Mouse (Mus musculus) neural tube, embryonic 11.5 days (tissue): Measurements from ENCODE around the gene Kcne1. TPM values are rescaled to one million over a fixed set of nuclear protein-coding genes. Genes with fewer than 3 reads are reported as not detected.
A peak's percentile ranks its signal among the peaks of the same experiment; 100 is the strongest.

ENCODE experiments used
- ATAC-seq: fragments of 200-750 bp; cut with Nextera tagmentation; 2 replicates; pipeline ENCODE4 v1.8.0; 2017; ENCODE audit warnings: moderate number of reproducible peaks, mild to moderate bottlenecking, moderate TSS enrichment, moderate library complexity; ENCODE audit not compliant: insufficient read depth, low FRiP score, low TSS enrichment
- DNase-seq: peaks from one replicate; pipeline ENCODE4 v3.0.0-alpha.2; 2015; ENCODE audit warnings: low spot score
- H3K27ac ChIP-seq: fragments of 300-500 bp; sonication (generic); 2 replicates; pipeline ENCODE4 v1.5.1; 2014; ENCODE audit warnings: low read depth, mild to moderate bottlenecking, low read length
- H3K27me3 ChIP-seq: fragments of 300-500 bp; sonication (generic); 2 replicates; pipeline ENCODE4 v1.6.1; 2014; ENCODE audit warnings: mild to moderate bottlenecking, low read length, mixed read lengths; ENCODE audit not compliant: control insufficient read depth, insufficient read depth
- H3K36me3 ChIP-seq: fragments of 300-500 bp; sonication (generic); 2 replicates; pipeline ENCODE4 v1.6.1; 2014; ENCODE audit warnings: mild to moderate bottlenecking, low read length, moderate library complexity, mixed read lengths; ENCODE audit not compliant: control insufficient read depth, insufficient read depth
- H3K4me1 ChIP-seq: fragments of 300-500 bp; sonication (generic); 2 replicates; pipeline ENCODE4 v1.6.1; 2014; ENCODE audit warnings: low read length, mixed read lengths; ENCODE audit not compliant: control insufficient read depth, insufficient read depth
- H3K4me2 ChIP-seq: fragments of 300-500 bp; sonication (generic); 2 replicates; pipeline ENCODE4 v1.6.1; 2014; ENCODE audit warnings: low read depth, mild to moderate bottlenecking, moderate library complexity
- H3K4me3 ChIP-seq: fragments of 300-500 bp; sonication (generic); 2 replicates; pipeline ENCODE4 v1.5.1; 2014; ENCODE audit warnings: low read depth, low read length
- H3K9ac ChIP-seq: fragments of 300-500 bp; sonication (generic); 2 replicates; pipeline ENCODE4 v1.6.1; 2014; ENCODE audit warnings: mild to moderate bottlenecking, low read length
- H3K9me3 ChIP-seq: fragments of 300-500 bp; sonication (generic); 2 replicates; pipeline ENCODE4 v1.6.1; 2016; ENCODE audit warnings: low read length; ENCODE audit not compliant: control insufficient read depth
- WGBS: fragments of 180-500 bp; shearing (Covaris S2); extraction: QIAGEN DNeasy Blood & Tissue Kit; methylation state at CpG from one replicate; pipeline ENCODE4 v1.1.7; 2014; 5-methylcytosine and 5-hydroxymethylcytosine counted together
- polyA plus RNA-seq: library from polyadenylated mRNA; unstranded; fragments of >200 nt; fragmentation: Nextera tagmentation; extraction: Ambion mirVana; gene quantifications from 2 replicates; pipeline ENCODE4 v1.2.1, GENCODE M21; 2014

Kcne1 gene
- polyA plus RNA-seq, 1 experiment from 2014 or later: 0.54 TPM

DNA sequence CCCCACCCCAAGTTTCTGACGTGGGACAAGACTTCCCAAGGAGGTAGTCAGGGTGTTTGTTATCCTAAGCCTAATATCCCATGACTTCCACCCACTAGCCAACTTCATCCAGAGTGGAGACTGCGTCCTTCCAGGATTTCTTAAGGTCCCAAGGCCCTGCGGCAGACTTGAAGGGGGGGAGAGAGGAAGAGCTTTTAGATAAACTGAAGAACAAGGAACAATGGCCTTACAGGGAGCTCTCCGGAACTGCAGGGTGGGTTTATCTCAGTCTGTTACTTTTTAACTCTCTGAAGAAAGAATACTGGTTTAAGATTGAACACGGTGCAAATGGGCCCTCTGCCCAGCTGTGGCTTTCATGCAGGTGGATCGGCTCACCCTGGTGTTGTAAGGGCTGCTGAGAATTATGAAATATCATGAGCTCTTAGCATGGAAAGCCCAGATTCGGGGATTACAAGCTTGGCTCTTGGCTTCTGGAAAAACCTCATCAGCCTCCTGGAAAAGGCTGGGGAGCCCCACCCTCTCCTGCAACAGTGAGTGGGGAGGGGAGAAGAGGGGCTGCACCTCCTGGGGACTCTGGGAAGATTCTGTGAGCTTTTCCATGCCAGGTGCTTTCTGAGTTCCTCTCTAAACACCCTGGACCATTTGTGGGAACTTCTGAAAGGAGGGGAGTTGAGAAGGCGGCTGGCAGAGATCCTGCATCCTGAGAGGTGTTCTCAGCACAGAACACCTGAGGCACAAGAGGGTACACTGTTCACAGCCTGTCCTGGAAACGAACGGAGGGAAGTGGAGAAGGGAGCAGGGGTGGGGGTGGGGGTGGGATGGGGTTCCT, 38.7 kb upstream of the Kcne1 start:
- DNase-seq: no peak
- Histone ChIP-seq H3K4me3 (no peak overlapping the region), H3K27me3 (no peaks in the 10 kb centered on the region), H3K36me3 (peaks cover 2% of the 10 kb centered on the region; the same call in 1 of the 2 replicates), H3K4me2 (no peak overlapping the region), H3K27ac (no peak overlapping the region), H3K9ac (no peak overlapping the region), H3K4me1 (peaks cover 8% of the 10 kb centered on the region), H3K9me3 (no peaks in the 10 kb centered on the region)
- 50% methylated on average over 10 of the region's 10 CpGs for WGBS
- ATAC-seq: no peak

DNA sequence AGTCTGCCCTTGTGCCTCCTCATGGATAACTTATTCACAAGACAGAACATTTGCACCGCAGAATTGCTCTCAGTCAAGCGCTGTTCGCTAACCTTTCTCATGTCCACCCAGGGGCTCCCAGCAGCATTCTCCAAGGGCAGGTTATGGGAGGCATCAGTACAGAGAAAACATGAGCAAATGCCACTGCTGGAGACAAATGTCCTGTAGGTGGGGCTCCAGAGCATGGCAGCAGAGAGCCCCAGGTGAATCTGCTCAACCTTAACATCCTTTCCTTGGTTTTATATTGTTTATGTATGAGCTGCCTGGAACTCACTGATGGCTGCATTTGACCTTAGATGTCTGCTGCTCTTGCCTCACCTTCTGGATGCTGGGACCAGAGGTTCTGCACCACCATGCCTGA, 34.5 kb upstream of the Kcne1 start:
- DNase-seq: no peak
- H3K27ac ChIP-seq: no peak overlapping the region
- ATAC-seq: no peak
- peaks cover 2% of the 10 kb centered on the region; the same call in 1 of the 2 replicates for H3K36me3 ChIP-seq
- H3K4me3 ChIP-seq: no peak overlapping the region
- 0 out of 2 replicates have a peak, but pooled peaks cover 2% of the 10 kb centered on the region for H3K4me1 ChIP-seq
- H3K27me3 ChIP-seq: no peaks in the 10 kb centered on the region
- no peak overlapping the region for H3K4me2 ChIP-seq
- no peaks in the 10 kb centered on the region for H3K9me3 ChIP-seq
- no peak overlapping the region for H3K9ac ChIP-seq
- WGBS: 97% methylated on average over 3 of the region's 3 CpGs

DNA sequence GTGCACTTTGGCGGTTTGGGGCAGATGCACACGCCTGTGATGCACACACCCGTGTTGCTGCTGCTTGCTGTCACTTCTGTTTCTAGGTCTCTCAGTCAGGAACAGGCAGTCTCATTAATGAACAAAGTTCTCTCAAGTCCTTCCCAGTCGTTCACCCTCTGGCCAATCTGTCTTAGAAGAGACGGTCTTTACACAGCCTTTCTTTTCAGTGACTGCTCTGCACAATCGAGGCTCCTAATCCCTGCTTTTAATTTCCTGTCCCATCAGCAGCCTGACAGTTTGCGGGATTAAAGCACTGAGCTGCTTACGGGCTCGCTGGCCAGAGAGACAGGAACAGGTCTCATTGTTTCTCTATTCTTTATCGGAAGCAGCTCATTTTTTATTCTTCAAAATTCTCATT, 28.4 kb upstream of the Kcne1 start:
- no peaks in the 10 kb centered on the region for H3K9me3 ChIP-seq
- no peak overlapping the region for H3K27ac ChIP-seq
- no peak overlapping the region for H3K4me2 ChIP-seq
- ATAC-seq: no peak
- DNase-seq: no peak
- H3K9ac ChIP-seq: no peak overlapping the region
- no peaks in the 10 kb centered on the region for H3K36me3 ChIP-seq
- H3K27me3 ChIP-seq: no peaks in the 10 kb centered on the region
- H3K4me3 ChIP-seq: no peak overlapping the region
- no peaks in the 10 kb centered on the region for H3K4me1 ChIP-seq
- 80% methylated on average over 10 of the region's 10 CpGs for WGBS

DNA sequence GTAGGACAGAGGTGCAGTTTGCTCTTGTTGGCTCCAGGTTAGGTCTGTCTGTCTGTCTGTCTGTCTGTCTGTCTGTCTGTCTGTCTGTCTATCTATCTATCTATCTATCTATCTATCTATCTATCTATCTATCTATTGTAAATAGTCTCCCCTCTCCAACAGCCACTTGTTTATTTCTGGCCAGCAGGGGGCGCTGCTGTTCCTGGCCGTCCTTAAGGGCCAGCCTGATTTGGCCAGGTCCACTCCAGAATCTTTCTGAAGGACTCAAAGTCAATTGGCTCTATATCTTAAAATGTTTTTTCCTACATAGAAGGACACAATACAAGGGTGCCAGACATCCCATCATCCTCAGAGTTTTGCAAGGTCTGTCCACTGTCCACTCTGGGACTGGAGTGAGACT, 25.8 kb upstream of the Kcne1 start:
- DNase-seq (peak; percentile 67), ATAC-seq (no peak)
- Histone ChIP-seq H3K4me2 (no peak overlapping the region), H3K27me3 (no peaks in the 10 kb centered on the region), H3K9me3 (no peaks in the 10 kb centered on the region), H3K27ac (no peak overlapping the region), H3K9ac (no peak overlapping the region), H3K4me1 (no peaks in the 10 kb centered on the region), H3K4me3 (no peak overlapping the region), H3K36me3 (no peaks in the 10 kb centered on the region)
- 3% methylated on average over 2 of the region's 2 CpGs for WGBS

DNA sequence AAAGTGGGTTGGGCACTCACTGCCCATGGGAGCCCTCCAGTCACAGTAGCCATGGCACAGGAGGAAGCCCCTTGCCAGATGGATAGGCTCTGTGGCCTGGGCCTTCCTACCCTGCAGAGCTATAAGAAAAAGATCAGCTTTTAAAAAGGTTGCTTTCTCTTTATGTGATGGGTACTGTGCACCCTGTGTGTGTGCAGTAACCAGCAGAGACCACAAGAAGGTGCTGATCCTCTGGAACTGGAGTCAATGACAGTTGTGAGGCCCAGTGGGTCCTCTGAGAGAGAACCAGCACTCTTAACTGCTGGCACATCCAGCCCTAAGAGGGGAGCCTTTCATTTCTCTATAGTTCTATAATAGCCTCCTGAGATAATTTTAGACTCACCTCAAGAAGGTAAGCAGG, 24.1 kb upstream of the Kcne1 start:
- Histone ChIP-seq H3K4me1 (no peaks in the 10 kb centered on the region), H3K27me3 (no peaks in the 10 kb centered on the region), H3K9me3 (no peaks in the 10 kb centered on the region), H3K4me3 (no peak overlapping the region), H3K9ac (no peak overlapping the region), H3K27ac (no peak overlapping the region), H3K4me2 (no peak overlapping the region), H3K36me3 (no peaks in the 10 kb centered on the region)
- ATAC-seq (no peak), DNase-seq (no peak)

DNA sequence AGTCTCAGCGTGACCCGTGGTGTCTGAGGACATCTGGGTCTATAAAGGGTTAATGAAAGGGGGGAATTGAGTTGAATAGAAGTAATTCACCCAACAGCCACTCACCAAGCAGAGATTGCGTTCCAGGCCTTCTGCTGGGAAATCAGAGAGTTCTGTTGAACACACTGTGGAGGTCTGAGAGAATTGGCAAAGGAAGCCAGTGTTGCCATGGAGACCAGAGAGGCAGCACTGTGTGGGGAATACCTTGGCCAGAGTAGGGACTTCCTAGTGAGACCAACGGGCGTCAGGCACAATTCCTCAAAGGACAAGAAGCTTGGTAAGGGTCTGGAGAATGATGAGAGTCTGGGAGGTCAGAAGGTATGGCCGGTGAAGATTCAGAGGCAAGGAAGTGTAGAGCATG, 23.2 kb upstream of the Kcne1 start:
- WGBS: 50% methylated on average over 6 of the region's 6 CpGs
- no peak for DNase-seq

DNA sequence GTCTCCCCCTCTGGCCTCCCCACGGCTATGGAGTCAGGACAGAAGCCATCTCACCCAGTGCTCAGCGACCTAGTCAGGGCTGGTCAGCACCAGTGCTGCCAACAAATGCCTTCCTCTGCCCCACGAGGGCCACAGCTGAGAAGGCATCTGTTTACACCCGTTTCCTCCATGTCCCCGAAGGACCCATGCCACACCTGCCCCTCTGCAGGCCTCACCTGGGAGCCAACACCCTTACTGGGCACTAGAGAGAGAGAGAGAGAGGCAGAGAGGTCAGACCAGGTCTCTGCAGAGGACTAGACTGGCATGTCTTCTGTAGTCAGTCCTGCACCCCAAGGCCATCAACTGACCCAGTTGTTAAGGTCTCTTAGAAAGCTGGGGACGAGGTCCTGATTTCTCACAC, 21.8 kb upstream of the Kcne1 start:
- H3K4me2 ChIP-seq: no peak overlapping the region
- no peaks in the 10 kb centered on the region for H3K4me1 ChIP-seq
- H3K4me3 ChIP-seq: no peak overlapping the region
- no peak overlapping the region for H3K9ac ChIP-seq
- no peaks in the 10 kb centered on the region for H3K27me3 ChIP-seq
- no peak for DNase-seq
- H3K27ac ChIP-seq: no peak overlapping the region
- no peak for ATAC-seq
- WGBS: 71% methylated on average over 6 of the region's 6 CpGs
- H3K36me3 ChIP-seq: no peaks in the 10 kb centered on the region
- H3K9me3 ChIP-seq: no peaks in the 10 kb centered on the region

More for the DNA sequence above, 23.2 kb upstream of the Kcne1 start:
- Histone ChIP-seq H3K36me3 (no peaks in the 10 kb centered on the region), H3K4me2 (no peak overlapping the region), H3K9ac (no peak overlapping the region), H3K9me3 (no peaks in the 10 kb centered on the region), H3K27me3 (no peaks in the 10 kb centered on the region), H3K27ac (no peak overlapping the region), H3K4me1 (no peaks in the 10 kb centered on the region), H3K4me3 (no peak overlapping the region)
- no peak for ATAC-seq

DNA sequence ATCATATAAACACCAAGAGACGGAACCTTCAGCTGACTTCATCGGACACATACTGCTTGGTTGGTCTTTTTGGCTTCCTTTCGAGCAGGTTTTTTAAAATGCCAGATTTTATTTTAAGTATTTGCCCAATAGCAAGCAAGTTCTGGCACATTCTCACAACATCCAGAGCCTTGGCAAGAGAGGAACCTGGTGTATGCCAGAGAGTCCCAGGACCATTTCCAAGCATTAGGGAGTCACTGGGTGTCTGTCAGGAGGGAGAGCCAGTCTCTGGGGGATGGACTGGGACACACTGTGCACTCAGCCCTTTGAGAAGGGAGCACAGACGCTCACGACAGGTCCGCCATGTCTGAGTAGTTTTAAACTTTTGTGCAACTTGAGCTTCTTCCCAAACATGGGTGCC, 17.7 kb upstream of the Kcne1 start:
- Histone ChIP-seq H3K9ac (no peak overlapping the region), H3K27me3 (no peaks in the 10 kb centered on the region), H3K36me3 (no peaks in the 10 kb centered on the region), H3K4me1 (peaks cover 6% of the 10 kb centered on the region), H3K4me2 (no peak overlapping the region), H3K27ac (no peak overlapping the region), H3K4me3 (no peak overlapping the region), H3K9me3 (no peaks in the 10 kb centered on the region)
- no peak for ATAC-seq
- no peak for DNase-seq
- 97% methylated on average over 6 of the region's 6 CpGs for WGBS

DNA sequence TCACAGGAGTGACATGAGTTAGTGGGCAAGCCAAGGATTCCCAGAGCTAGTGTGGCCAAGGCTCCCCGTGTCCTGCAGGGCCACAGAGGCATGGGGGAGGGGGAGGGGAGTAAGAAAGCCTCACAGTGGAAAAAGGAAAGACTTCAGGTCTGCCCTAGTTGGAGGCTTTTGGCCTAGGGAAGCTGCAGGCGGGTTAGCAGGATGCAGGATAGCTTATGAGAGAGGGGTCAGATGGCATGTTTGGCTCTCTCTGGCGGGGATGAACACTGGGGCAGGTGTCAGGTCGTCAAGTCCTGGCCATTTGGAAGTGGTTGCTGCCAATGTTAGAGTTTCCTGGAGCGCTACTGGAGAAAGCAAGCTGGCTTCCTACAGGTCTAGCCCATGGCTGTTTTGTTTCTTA, 12.4 kb upstream of the Kcne1 start:
- no peaks in the 10 kb centered on the region for H3K27me3 ChIP-seq
- H3K4me1 ChIP-seq: peaks cover 10% of the 10 kb centered on the region
- H3K9me3 ChIP-seq: no peaks in the 10 kb centered on the region
- no peak for ATAC-seq
- no peak overlapping the region for H3K4me2 ChIP-seq
- H3K27ac ChIP-seq: no peak overlapping the region
- H3K4me3 ChIP-seq: no peak overlapping the region
- H3K36me3 ChIP-seq: no peaks in the 10 kb centered on the region
- DNase-seq: no peak
- no peak overlapping the region for H3K9ac ChIP-seq
- WGBS: 43% methylated on average over 5 of the region's 5 CpGs
